22 mouse cellular contexts compared by ENCODE assay signal in the genomic region with DNA sequence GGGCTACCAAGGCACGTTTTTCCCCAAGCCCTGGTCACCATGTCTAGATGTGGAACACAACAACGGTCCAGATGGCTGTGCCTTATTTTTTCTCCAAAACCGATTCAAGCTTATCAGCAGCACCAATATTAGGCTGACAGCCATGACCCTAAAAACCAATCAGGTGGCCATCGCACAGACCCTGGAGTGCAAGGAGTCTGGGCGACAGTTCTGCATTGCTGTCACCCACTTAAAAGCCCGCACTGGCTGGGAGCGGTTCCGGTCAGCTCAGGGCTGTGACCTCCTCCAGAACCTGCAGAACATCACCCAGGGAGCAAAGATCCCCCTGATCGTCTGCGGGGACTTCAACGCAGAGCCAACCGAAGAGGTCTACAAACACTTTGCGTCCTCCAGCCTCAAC. TPM values are rescaled to one million over a fixed set of nuclear protein-coding genes. Genes with fewer than 3 reads are reported as not detected.
A peak's percentile ranks its signal among the peaks of the same experiment; 100 is the strongest.
DNase-seq lines count a peak whose midpoint lies in the region; ATAC-seq lines count a peak whose summit lies in the region.
"Had no signal": no experiment of that assay in that cellular context is flagged by ENCODE, and none has a peak within 500 bp of the region (broad histone marks: within the 10 kb centered on the region; RNA-seq: fewer than 3 reads in every experiment).

No protein-coding gene starts in this region.

- H3K27ac ChIP-seq in forebrain, embryonic 11.5 days (ENCODE audit: low read depth, low read length): no peak overlapping the region
- no peak overlapping the region for H3K27ac ChIP-seq in forebrain, embryonic 16.5 days (ENCODE audit: low read length)
- H3K27ac ChIP-seq in hindbrain, embryonic 14.5 days: no peak overlapping the region
- no peak overlapping the region for H3K27ac ChIP-seq in hindbrain, embryonic 10.5 days
- no peak overlapping the region for H3K27ac ChIP-seq in stomach, embryonic 15.5 days
- H3K27ac ChIP-seq: forebrain, embryonic 10.5 days; hindbrain, embryonic 13.5 days; hindbrain, postnatal 0 days had no signal

- no peak overlapping the region for H3K4me3 ChIP-seq in forebrain, embryonic 11.5 days (ENCODE audit: low read depth, low read length)
- H3K4me3 ChIP-seq in forebrain, embryonic 16.5 days (replicated peaks; ENCODE audit: low read length): no peak overlapping the region
- H3K4me3 ChIP-seq in hindbrain, embryonic 14.5 days (replicated peaks; ENCODE audit: low read length): no peak overlapping the region
- H3K4me3 ChIP-seq in hindbrain, embryonic 10.5 days: no peak overlapping the region
- no peak overlapping the region for H3K4me3 ChIP-seq in stomach, embryonic 15.5 days (replicated peaks)
- H3K4me3 ChIP-seq: forebrain, embryonic 10.5 days; hindbrain, embryonic 13.5 days had no signal

- ATAC-seq in forebrain, embryonic 11.5 days (replicated peaks; ENCODE audit: low FRiP score): no peak
- ATAC-seq in forebrain, embryonic 16.5 days: no peak
- peak; percentile 34; the same call in 1 of the 2 replicates for ATAC-seq in hindbrain, embryonic 14.5 days (ENCODE audit: low FRiP score)
- 0 out of 2 replicates have a peak, but pooled peaks have one; percentile 18 for ATAC-seq in stomach, embryonic 15.5 days (ENCODE audit: insufficient read depth, low FRiP score, low read depth)
- ATAC-seq: activated CD4-positive, CD25-positive, alpha-beta regulatory T cell, adult 4 months; forebrain, embryonic 14.5 days; inflammation-experienced regulatory T-cells, adult 6 months; intestine, embryonic 16.5 days had no signal

- H3K36me3 ChIP-seq in forebrain, embryonic 11.5 days (ENCODE audit: control insufficient read depth, insufficient read depth, low read length): peaks cover 8% of the 10 kb centered on the region
- H3K36me3 ChIP-seq in forebrain, embryonic 16.5 days (ENCODE audit: control insufficient read depth, insufficient read depth): peaks cover 21% of the 10 kb centered on the region
- peaks cover 75% of the 10 kb centered on the region for H3K36me3 ChIP-seq in hindbrain, embryonic 14.5 days (replicated peaks; ENCODE audit: control insufficient read depth, insufficient read depth)
- H3K36me3 ChIP-seq in hindbrain, embryonic 10.5 days: peaks cover 94% of the 10 kb centered on the region
- peaks cover 26% of the 10 kb centered on the region for H3K36me3 ChIP-seq in stomach, embryonic 15.5 days

- no peak overlapping the region for H3K4me2 ChIP-seq in forebrain, embryonic 11.5 days (ENCODE audit: low read depth, low read length, severe bottlenecking)
- no peak overlapping the region for H3K4me2 ChIP-seq in forebrain, embryonic 16.5 days (ENCODE audit: low read length)
- no peak overlapping the region for H3K4me2 ChIP-seq in hindbrain, embryonic 14.5 days (replicated peaks)
- no peak overlapping the region for H3K4me2 ChIP-seq in stomach, embryonic 15.5 days
- H3K4me2 ChIP-seq: hindbrain, embryonic 13.5 days had no signal

- no peak overlapping the region for H3K9ac ChIP-seq in forebrain, embryonic 11.5 days (ENCODE audit: low read length)
- H3K9ac ChIP-seq in forebrain, embryonic 16.5 days (replicated peaks; ENCODE audit: low read depth, low read length): no peak overlapping the region
- H3K9ac ChIP-seq in hindbrain, embryonic 14.5 days: no peak overlapping the region
- H3K9ac ChIP-seq in stomach, embryonic 15.5 days: no peak overlapping the region
- H3K9ac ChIP-seq: hindbrain, embryonic 13.5 days had no signal

- DNase-seq in forebrain, embryonic 11.5 days (ENCODE audit: low spot score): peak; percentile 51
- DNase-seq in hindbrain, embryonic 14.5 days (ENCODE audit: low spot score): no peak
- no peak for DNase-seq in hindbrain, embryonic 10.5 days (ENCODE audit: low spot score)
- no peak for DNase-seq in left cerebral cortex, adult 9 months (ENCODE audit: low spot score in 2 of 2)
- DNase-seq: adrenal gland, postnatal 10 days; adrenal gland, postnatal 36 days; B cell, adult 2 months; cerebellum, adult 18-20 months; cerebellum, adult 9-10 months; cerebellum, postnatal 14 days; gastrocnemius, postnatal 10 days; gastrocnemius, postnatal 36 days; kidney, adult 18-20 months had no signal

- no peaks in the 10 kb centered on the region for H3K4me1 ChIP-seq in forebrain, embryonic 11.5 days (replicated peaks; ENCODE audit: control insufficient read depth, insufficient read depth, low read length)
- H3K4me1 ChIP-seq in forebrain, embryonic 16.5 days (replicated peaks; ENCODE audit: control insufficient read depth, insufficient read depth, low read length): no peaks in the 10 kb centered on the region
- no peaks in the 10 kb centered on the region for H3K4me1 ChIP-seq in hindbrain, embryonic 14.5 days (replicated peaks; ENCODE audit: control insufficient read depth, insufficient read depth, low read length)
- no peaks in the 10 kb centered on the region for H3K4me1 ChIP-seq in hindbrain, embryonic 10.5 days (replicated peaks)
- peaks cover 4% of the 10 kb centered on the region; the same call in 1 of the 2 replicates for H3K4me1 ChIP-seq in stomach, embryonic 15.5 days
- H3K4me1 ChIP-seq: forebrain, embryonic 10.5 days; hindbrain, embryonic 13.5 days had no signal

- no peaks in the 10 kb centered on the region for H3K9me3 ChIP-seq in forebrain, embryonic 11.5 days (ENCODE audit: control insufficient read depth, low read length)
- H3K9me3 ChIP-seq in forebrain, embryonic 16.5 days (ENCODE audit: control insufficient read depth, low read length): no peaks in the 10 kb centered on the region
- H3K9me3 ChIP-seq in hindbrain, embryonic 14.5 days (ENCODE audit: control insufficient read depth, low read length): no peaks in the 10 kb centered on the region
- H3K9me3 ChIP-seq in hindbrain, embryonic 10.5 days: no peaks in the 10 kb centered on the region
- no peaks in the 10 kb centered on the region for H3K9me3 ChIP-seq in stomach, embryonic 15.5 days
- H3K9me3 ChIP-seq: forebrain, embryonic 10.5 days; hindbrain, embryonic 13.5 days had no signal

- WGBS in forebrain, embryonic 11.5 days: 96% methylated on average over 13 of the region's 13 CpGs
- WGBS in forebrain, embryonic 16.5 days: 95% methylated on average over 13 of the region's 13 CpGs
- 94% methylated on average over 13 of the region's 13 CpGs for WGBS in hindbrain, embryonic 14.5 days
- WGBS in hindbrain, embryonic 10.5 days: 96% methylated on average over 13 of the region's 13 CpGs
- WGBS in stomach, embryonic 15.5 days: 93% methylated on average over 13 of the region's 13 CpGs

- no peaks in the 10 kb centered on the region for H3K27me3 ChIP-seq in forebrain, embryonic 11.5 days (ENCODE audit: control insufficient read depth, insufficient read depth, low read length)
- H3K27me3 ChIP-seq in forebrain, embryonic 16.5 days (replicated peaks; ENCODE audit: control insufficient read depth, insufficient read depth, low read length): no peaks in the 10 kb centered on the region
- H3K27me3 ChIP-seq in hindbrain, embryonic 14.5 days (ENCODE audit: control insufficient read depth, insufficient read depth, low read length): no peaks in the 10 kb centered on the region
- H3K27me3 ChIP-seq in hindbrain, embryonic 10.5 days (ENCODE audit: insufficient read depth, poor library complexity, severe bottlenecking): no peaks in the 10 kb centered on the region
- no peaks in the 10 kb centered on the region for H3K27me3 ChIP-seq in stomach, embryonic 15.5 days (replicated peaks)
- H3K27me3 ChIP-seq: hindbrain, embryonic 13.5 days had no signal

RNA-seq across cellular contexts. Expression of a gene that starts 25.6 kb away (rescaled TPM):
- 14.7 and 15.2 TPM in 2 replicates for polyA plus RNA-seq in forebrain, embryonic 11.5 days (2014; fragmentation: Nextera tagmentation; extraction: Ambion mirVana)
- 21.3 and 23.0 TPM in 2 replicates for polyA plus RNA-seq in forebrain, embryonic 16.5 days (2015; fragmentation: Nextera tagmentation; extraction: Ambion mirVana)
- 38.3 and 39.4 TPM in 2 replicates for polyA plus RNA-seq in hindbrain, embryonic 14.5 days (2014; fragmentation: Nextera tagmentation; extraction: Ambion mirVana)
- 11.5 and 12.5 TPM in 2 replicates for polyA plus RNA-seq in hindbrain, embryonic 10.5 days (2016; fragmentation: Nextera tagmentation; extraction: Ambion mirVana)
- polyA plus RNA-seq in stomach, embryonic 15.5 days (2015; fragmentation: Nextera tagmentation; extraction: Ambion mirVana): 8.5 and 9.3 TPM in 2 replicates

Comparison
In these comparisons a context has a peak if more than half of its experiments do, and no peak if none do; other contexts are left out.
1. ATAC-seq: peak in hindbrain, embryonic 14.5 days (single experiment) and stomach, embryonic 15.5 days (single experiment); none in forebrain, embryonic 11.5 days (single experiment) and forebrain, embryonic 16.5 days (single experiment).